Mouse (Mus musculus) layer of hippocampus, adult 9-10 months (tissue): ENCODE results near the gene Zfp260.

Experiments used
- DNase-seq: peaks from one replicate; pipeline ENCODE4 v3.0.0; 2022; ENCODE audit warnings: low spot score

Gene Zfp260

DNA sequence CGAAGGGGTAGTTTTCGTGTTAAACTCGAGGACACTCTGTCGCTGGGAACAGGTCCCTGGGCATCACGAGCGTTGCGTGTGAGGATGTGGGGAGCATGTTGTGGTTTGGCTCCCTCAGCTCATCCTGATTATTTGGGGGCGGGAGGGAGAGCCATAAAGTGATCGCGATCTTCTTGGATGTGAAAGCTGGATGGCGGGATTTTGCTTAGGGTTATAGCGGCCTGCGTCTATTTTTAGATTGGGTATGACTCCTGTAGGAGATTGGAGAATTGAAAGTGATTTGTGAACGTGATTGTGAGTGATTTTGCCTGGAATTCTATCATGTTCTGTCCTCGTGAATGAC, 27.6 kb downstream of the Zfp260 start:
- DNase-seq, result no peak

DNA sequence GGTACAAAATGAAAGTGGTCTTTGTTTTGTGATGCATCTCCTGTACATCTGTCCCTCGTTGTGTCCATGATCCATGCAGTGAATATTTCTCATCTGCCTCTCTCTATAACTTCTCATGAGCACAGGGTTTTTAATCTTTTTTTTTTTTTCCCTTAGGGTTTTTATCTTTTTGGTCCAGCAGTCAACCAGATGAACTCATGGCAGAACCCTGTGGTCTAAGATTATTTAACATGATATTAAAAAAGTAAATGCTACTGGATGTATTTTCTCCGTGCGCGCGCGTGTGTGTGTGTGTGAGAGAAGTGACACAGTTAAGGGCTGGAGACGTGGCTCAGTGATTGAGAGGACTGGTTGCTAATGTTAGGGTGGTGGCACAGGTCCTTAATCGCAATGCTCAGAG, 35.3 kb downstream of the Zfp260 start:
- DNase-seq, result no peak

DNA sequence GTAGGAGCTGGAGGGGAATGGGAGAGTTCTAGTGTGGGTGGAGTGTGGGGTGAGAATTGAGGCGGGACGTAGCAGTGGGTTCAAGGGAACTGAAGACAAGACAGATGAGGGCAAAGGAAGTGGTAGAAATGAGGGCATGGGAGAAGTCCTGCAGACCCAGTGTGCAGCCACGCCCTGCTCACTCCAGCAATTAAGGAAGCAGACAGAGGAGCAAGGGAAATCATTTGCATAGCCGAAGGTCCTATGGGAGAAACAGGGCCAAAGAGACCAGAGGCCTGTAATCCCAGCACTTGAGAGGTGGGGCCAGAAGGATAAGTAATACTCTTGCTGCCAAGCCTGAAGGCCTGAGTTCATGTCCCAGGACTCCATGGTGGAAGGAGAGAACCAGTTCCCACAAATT, 37.8 kb downstream of the Zfp260 start:
- DNase-seq, result no peak

DNA sequence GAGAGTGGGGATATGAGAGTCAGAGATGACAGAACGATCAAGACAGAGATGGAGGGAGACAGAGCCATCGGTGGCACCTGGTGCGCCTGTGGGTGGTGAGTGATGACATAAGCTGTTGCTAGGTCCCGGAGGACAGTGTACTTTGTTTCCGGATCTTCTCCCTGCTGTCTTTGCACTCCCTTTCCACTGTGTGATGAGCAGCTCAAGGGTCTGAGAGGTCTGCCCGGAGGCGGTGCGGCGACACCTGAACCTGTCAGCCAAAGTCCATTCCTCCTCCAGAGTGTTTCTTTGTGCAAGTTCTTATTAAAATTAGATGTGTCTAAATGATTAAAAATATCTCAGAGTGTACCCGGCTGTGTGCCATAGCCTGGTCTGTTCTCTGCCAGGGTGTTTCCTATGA, 42.2 kb downstream of the Zfp260 start:
- no peak for DNase-seq

DNA sequence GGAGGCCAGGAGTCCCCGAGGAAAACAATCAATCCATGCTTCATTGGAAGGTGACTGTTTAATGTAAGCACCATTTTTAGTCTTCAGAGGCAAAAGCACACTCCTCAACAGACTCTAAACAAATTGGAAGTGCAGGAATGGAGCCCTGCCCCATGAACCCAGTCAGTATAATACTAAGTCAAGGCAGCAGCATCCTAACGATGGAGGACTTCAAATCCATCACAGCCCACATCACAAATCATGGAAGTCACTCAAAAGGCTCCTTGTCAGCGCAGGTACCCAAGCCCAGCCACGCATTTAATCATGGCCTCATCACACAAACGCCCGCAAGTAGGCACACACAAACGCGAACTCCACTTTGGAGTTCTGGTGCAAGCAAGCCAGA, 48.6 kb downstream of the Zfp260 start:
- no peak for DNase-seq

DNA sequence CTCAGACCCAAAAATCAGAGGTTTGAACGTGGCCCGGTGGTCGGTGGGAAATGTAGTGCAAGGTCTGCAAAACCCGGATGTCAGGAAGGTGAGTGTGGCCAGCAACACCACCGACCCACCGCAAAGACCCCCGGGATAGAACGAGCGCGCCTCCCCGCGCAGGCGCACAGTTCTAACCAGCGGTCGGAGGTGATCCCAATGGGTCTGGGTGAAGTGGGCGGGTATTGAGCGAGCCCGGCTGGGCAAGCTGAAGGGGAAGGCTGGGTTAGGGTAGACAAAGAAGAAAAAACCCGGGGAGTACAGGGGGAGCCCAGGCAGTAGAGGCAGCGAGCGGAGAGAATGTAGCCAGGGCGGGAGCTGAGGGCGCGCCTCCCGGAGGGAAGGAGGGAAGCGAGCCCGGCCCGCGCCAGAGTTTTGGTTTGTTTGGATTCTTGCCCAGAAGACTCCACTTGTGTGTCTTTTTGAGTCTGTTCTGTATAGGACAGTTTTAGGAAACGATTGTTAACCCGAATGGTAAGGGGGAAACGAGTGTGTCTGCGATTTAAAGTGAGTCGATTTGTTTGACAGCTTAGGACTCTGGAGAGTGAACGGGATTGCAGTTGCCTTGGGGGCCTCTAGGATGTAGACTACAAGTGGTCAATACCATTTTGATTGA, 49.1 kb downstream of the Zfp260 start:
- DNase-seq, result no peak

DNA sequence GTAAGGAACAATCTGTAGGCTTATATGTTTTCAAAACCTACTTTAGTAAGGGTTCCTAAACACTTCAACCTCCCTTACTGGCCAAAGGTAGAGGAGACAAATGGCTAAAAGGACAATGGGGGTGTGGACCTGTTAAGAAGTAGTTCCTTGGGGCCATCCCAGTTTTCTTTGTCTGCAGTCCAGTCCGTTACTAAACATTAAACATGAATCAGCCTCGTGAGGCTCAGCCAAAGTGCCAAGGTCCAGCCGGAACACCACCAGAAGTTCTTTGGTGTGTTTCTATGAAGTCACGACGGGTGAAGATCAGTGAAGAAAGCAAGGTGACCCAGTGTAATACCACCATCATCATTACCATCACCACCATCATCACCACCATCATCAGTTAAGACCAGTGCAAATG, 52.4 kb downstream of the Zfp260 start:
- no peak for DNase-seq

DNA sequence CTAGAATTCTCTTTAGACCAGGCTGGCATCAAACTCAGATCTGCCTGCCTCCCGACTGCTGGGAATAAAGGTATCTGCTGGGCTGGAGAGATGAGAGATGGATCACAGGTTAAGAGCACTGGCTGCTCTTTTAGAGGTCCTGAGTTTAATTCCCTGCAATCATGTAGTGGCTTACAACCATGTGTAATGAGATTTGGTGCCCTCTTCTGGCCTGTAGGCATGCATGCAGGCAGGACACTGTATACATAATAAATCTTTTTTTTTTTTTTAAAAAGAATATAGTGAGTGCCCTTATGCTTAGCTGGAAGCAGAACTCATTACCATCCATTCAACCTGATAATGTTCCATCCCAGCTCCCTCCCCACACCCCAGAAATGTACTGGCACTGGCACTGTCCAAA, 59.5 kb downstream of the Zfp260 start:
- DNase-seq, result no peak

DNA sequence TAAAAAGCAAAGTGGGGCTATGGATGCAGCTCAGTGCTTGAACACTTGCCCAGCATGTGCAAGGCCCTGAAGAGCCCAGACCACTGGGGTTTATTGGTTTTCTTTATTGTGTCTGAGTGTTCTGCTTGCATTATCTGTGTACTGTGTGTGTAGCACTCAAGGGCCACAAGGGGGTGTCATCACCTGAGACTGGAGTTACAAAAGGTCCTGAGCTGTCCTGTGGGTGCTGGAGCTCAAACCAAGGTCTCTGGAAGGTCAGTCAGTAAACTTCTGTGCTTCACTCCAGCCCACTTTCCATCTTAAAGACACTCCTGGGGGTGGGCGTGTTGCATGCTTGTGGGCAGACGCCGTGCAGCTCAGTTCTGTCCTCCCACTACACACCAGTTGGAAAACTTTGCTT, 60.9 kb downstream of the Zfp260 start:
- DNase-seq, result no peak
